Mouse (Mus musculus) embryonic fibroblast, embryonic 13.5 days (primary cell): Measurements from ENCODE around the gene Aldh9a1.

ENCODE experiments used
- CTCF ChIP-seq: IDR thresholded peaks from 2 replicates; pipeline ENCODE4 v1.5.1; 2011; ENCODE audit warnings: mild to moderate bottlenecking, control low read depth, low read length, moderate library complexity, borderline replicate concordance; ENCODE audit not compliant: insufficient read depth
- POLR2A ChIP-seq: IDR thresholded peaks from 2 replicates; pipeline ENCODE4 v1.6.1; 2011; ENCODE audit warnings: low read depth, mild to moderate bottlenecking, control low read depth, low read length, moderate library complexity

- TF ChIP-seq CTCF (no peak), POLR2A (no peak)
Observed at GRCm38 (mm10) chr1:167331106-167331505, 18.7 kb upstream of the Aldh9a1 start.
